Mouse (Mus musculus) lung, adult 2 months (tissue): ENCODE results near the gene Col4a6.

Experiments used
- CTCF ChIP-seq: fragments of 200-500 bp; IDR thresholded peaks from 2 replicates; pipeline ENCODE4 v1.5.1; 2011; ENCODE audit warnings: mild to moderate bottlenecking, low read length, control low read depth; ENCODE audit not compliant: insufficient read depth
- POLR2A ChIP-seq: fragments of 200-500 bp; IDR thresholded peaks from 2 replicates; pipeline ENCODE4 v1.6.1; 2011; ENCODE audit warnings: low read depth, mild to moderate bottlenecking, control low read depth, low read length, borderline replicate concordance; ENCODE audit errors: extremely low read depth

DNA sequence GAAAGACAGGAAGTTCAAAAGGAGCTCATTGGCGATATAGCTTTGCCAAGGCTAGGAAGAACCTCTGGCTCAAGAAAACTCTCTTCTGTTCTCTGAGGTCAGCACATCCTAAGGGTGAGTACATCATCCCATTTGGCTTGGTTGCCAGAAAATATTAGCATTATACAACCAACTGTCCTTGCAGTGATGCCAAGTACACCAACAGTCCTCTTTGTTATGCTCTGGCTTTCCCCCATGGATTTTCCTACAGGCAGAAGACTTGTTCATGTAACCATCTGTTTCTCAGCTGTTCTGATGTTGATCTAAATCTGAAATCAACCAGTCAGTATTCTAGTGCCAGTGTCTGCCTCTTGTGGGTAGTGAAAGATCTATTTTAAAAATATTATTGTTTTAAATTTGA is 103.6 kb downstream of the Col4a6 start:
- no peak for TF ChIP-seq CTCF
- TF ChIP-seq POLR2A = no peak
